Mouse (Mus musculus) forebrain, embryonic 10.5 days (tissue): ENCODE measurements around the gene Foxn2. TPM values are rescaled to one million over a fixed set of nuclear protein-coding genes. Genes with fewer than 3 reads are reported as not detected.

ENCODE experiments used
- DNase-seq: peaks from one replicate; pipeline ENCODE4 v3.0.0-alpha.2; 2017; ENCODE audit warnings: low spot score; ENCODE audit errors: extremely low spot score
- H3K27ac ChIP-seq: fragments of 300-500 bp; sonication (generic); 2 replicates; pipeline ENCODE4 v1.5.1; 2016; ENCODE audit warnings: mild to moderate bottlenecking
- H3K27me3 ChIP-seq: fragments of 300-500 bp; sonication (generic); 2 replicates; pipeline ENCODE4 v1.6.1; 2016; ENCODE audit warnings: mild to moderate bottlenecking; ENCODE audit not compliant: poor library complexity, severe bottlenecking
- H3K36me3 ChIP-seq: fragments of 300-500 bp; sonication (generic); replicated peaks from 2 replicates; pipeline ENCODE4 v1.6.1; 2016; ENCODE audit warnings: mild to moderate bottlenecking, moderate library complexity
- H3K4me1 ChIP-seq: fragments of 300-500 bp; sonication (generic); 2 replicates; pipeline ENCODE4 v1.6.1; 2016
- H3K4me3 ChIP-seq: fragments of 300-500 bp; sonication (generic); 2 replicates; pipeline ENCODE4 v1.5.1; 2016; ENCODE audit warnings: mild to moderate bottlenecking, moderate library complexity
- H3K9me3 ChIP-seq: fragments of 300-500 bp; sonication (generic); 2 replicates; pipeline ENCODE4 v1.6.1; 2016; ENCODE audit warnings: mild to moderate bottlenecking, moderate library complexity
- WGBS: fragments of 180-500 bp; shearing (Covaris S2); methylation state at CpG from one replicate; pipeline ENCODE4 v1.1.7; 2016; 5-methylcytosine and 5-hydroxymethylcytosine counted together
- polyA plus RNA-seq: library from polyadenylated mRNA; unstranded; fragments of >200 nt; fragmentation: Nextera tagmentation; extraction: Ambion mirVana; gene quantifications from 2 replicates; pipeline ENCODE4 v1.2.1, GENCODE M21; 2016

Gene Foxn2
- polyA plus RNA-seq, 1 experiment from 2014 or later, result 14.5 TPM

DNA sequence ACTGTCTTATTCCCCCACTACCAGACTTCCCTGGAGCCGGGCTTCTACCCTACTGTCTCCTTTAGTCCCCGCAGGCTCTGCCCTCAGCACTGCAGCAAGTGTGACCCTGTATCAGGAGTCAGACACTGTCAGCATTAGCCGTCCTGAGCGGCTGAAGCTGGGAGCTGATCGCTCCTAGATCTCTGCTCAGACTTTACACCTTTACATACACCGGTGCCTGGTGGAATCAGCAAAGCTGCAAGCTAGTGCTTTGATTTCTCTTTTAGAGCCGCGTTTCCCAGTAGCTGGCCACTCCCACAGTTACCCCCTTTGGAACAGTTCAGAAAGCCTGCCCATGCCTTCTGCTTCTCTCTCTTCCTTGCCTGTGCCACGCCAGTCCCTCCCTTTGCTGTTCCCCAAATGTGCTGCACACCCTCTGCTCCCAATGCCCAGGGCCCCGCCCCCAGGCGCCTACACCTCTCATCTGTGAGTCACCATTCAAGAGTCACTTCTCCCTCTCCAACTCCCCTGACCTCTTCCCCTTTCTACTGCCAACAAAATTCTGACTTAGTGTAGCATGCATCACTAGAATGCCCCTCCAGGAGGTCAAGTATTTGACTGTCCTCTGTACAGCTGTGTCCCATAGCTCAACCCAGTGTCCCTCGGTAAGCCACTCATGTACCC is 68.5 kb downstream of the Foxn2 start:
- no peaks in the 10 kb centered on the region for H3K27me3 ChIP-seq
- 32% methylated on average over 12 of the region's 12 CpGs for WGBS
- no peaks in the 10 kb centered on the region for H3K9me3 ChIP-seq
- DNase-seq, result no peak
- H3K27ac ChIP-seq, result peak overlapping the region; percentile 48; the same call in 1 of the 2 replicates
- no peaks in the 10 kb centered on the region for H3K36me3 ChIP-seq
- no peak overlapping the region for H3K4me3 ChIP-seq
- peaks cover 25% of the 10 kb centered on the region for H3K4me1 ChIP-seq

DNA sequence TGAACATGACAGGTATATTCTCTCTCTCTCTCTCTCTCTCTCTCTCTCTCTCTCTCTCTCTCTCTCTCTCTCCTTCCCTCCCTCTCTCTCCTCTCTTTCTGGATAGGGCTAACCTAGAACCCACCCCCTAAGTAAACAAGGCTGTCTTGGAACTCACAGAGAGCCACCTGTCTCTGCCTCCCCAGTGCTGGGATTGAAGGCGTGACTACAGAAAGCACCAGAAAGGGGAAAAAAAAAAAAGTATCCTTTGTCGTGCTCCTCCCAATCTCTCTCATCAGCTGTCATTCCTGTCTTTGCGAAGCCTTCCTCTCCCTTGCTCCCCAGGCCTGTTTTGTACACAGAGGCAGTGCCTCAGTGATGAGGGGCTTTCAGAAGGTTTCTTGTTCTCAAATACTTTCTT is 69.5 kb downstream of the Foxn2 start:
- H3K9me3 ChIP-seq, result no peaks in the 10 kb centered on the region
- H3K27me3 ChIP-seq, result no peaks in the 10 kb centered on the region
- no peak overlapping the region for H3K27ac ChIP-seq
- no peaks in the 10 kb centered on the region for H3K36me3 ChIP-seq
- H3K4me1 ChIP-seq, result peaks cover 24% of the 10 kb centered on the region
- WGBS, result 88% methylated on average over 3 of the region's 3 CpGs
- no peak for DNase-seq
- H3K4me3 ChIP-seq, result no peak overlapping the region

DNA sequence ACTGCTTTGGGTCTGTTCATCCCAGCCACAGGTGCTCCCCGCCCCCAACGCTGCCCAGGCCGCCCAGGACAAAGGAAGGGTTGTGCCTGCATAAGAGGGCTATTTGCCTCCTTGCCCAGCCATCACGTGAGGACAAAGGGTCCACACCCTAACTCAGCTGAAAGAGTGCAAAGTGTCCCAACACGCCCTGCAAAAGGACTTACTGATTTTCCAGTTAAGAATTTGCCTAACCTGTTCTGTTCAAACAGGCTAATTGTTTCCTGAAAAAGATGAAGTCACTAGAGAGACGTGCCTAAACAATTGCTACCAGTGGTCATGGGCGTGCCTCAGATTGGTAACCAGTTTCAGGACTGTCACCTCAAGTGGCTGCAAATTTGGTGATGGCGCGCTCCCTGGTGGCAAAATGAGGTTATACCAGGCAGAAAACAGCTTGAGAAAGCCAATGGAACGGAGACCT is 70.6 kb downstream of the Foxn2 start:
- no peaks in the 10 kb centered on the region for H3K36me3 ChIP-seq
- H3K27me3 ChIP-seq, result no peaks in the 10 kb centered on the region
- no peaks in the 10 kb centered on the region for H3K9me3 ChIP-seq
- H3K4me1 ChIP-seq, result peaks cover 15% of the 10 kb centered on the region
- peak; percentile 89 for DNase-seq
- H3K27ac ChIP-seq, result peak overlapping the region; percentile 79
- 4% methylated on average over 10 of the region's 10 CpGs for WGBS
- H3K4me3 ChIP-seq, result peak overlapping the region; percentile 32

- DNase-seq, result no peak
- Histone ChIP-seq H3K27me3 (no peaks in the 10 kb centered on the region), H3K36me3 (no peaks in the 10 kb centered on the region), H3K4me3 (no peak overlapping the region), H3K9me3 (no peaks in the 10 kb centered on the region), H3K4me1 (no peaks in the 10 kb centered on the region), H3K27ac (no peak overlapping the region)
- 84% methylated on average over 7 of the region's 7 CpGs for WGBS
These were observed 76.0 kb downstream of the Foxn2 start for GRCm38 (mm10) chr17:88516477-88516876.

- 60% methylated on average over 2 of the region's 2 CpGs for WGBS
- DNase-seq, result no peak
- H3K27ac ChIP-seq, result no peak overlapping the region
- peaks cover 16% of the 10 kb centered on the region for H3K4me1 ChIP-seq
- no peak overlapping the region for H3K4me3 ChIP-seq
- H3K27me3 ChIP-seq, result peaks cover 10% of the 10 kb centered on the region
- H3K36me3 ChIP-seq, result 0 out of 2 replicates have a peak, but pooled peaks cover 2% of the 10 kb centered on the region
- no peaks in the 10 kb centered on the region for H3K9me3 ChIP-seq
These were observed 87.3 kb downstream of the Foxn2 start for GRCm38 (mm10) chr17:88527781-88528180.

DNA sequence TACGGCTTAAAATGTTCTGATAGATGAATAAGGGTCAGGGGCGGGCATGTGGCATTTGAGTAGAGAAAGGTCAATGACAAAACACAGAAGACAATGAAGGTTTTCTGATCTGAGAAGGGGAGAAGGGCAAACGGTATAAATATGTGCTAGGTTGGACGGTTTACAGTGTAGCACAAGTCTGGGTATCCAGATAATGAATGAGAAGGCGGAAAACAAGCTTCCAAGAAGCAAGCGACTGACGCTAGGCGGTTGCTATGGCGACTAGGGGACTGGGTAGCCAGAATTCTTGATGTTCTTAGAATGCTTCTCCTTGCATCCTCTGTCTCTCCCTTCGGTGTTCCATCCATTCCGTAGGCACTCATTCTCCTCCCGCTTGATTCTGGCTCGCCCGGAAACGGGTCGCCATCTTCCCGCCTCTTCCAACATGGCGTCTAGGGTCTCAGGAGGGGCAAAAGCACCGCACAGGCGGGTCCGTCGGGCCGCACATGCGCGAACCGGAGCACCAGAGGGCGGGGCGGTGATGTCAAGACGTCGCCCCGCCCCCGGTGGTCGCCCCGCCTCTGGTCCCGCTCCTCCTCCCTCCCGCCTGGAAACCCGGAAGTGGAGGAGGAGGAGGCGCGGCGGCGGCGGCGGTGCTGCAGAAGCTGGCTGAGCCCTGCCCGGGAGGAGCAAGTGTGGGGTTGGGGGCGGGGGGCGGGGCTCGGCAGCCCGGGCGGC is 89.2 kb downstream of the Foxn2 start, which contains the start of gene Ppp1r21:
Gene Ppp1r21 (plus strand): TSS at position 600 of the 717 bp plus-strand sequence.
- Histone ChIP-seq H3K36me3 (0 out of 2 replicates have a peak, but pooled peaks cover 2% of the 10 kb centered on the region), H3K4me1 (peaks cover 16% of the 10 kb centered on the region), H3K27ac (peak within 1 kb of the TSS; percentile 89), H3K27me3 (peaks cover 6% of the 10 kb centered on the region), H3K4me3 (peak within 1 kb of the TSS; percentile 73), H3K9me3 (no peaks in the 10 kb centered on the region)
- DNase-seq, result peak; percentile 96
- WGBS, result 7% methylated on average over 43 of the region's 49 CpGs

GRCm38 (mm10) chr17:88530236-88530619 is 89.7 kb downstream of the Foxn2 start:
- peak overlapping the region; percentile 89 for H3K27ac ChIP-seq
- H3K4me1 ChIP-seq, result peaks cover 16% of the 10 kb centered on the region
- peak overlapping the region; percentile 73 for H3K4me3 ChIP-seq
- H3K27me3 ChIP-seq, result peaks cover under 1% of the 10 kb centered on the region; the same call in 1 of the 2 replicates
- 0 out of 2 replicates have a peak, but pooled peaks cover 2% of the 10 kb centered on the region for H3K36me3 ChIP-seq
- WGBS, result 1% methylated on average over 14 of the region's 14 CpGs
- no peaks in the 10 kb centered on the region for H3K9me3 ChIP-seq
- DNase-seq, result no peak

GRCm38 (mm10) chr17:88530667-88531066 is 90.2 kb downstream of the Foxn2 start:
- Histone ChIP-seq H3K27ac (peak overlapping the region; percentile 89), H3K4me3 (peak overlapping the region; percentile 73), H3K27me3 (no peaks in the 10 kb centered on the region), H3K9me3 (no peaks in the 10 kb centered on the region), H3K36me3 (0 out of 2 replicates have a peak, but pooled peaks cover 2% of the 10 kb centered on the region), H3K4me1 (peaks cover 16% of the 10 kb centered on the region)
- WGBS, result 7% methylated on average over 11 of the region's 11 CpGs
- DNase-seq, result no peak

DNA sequence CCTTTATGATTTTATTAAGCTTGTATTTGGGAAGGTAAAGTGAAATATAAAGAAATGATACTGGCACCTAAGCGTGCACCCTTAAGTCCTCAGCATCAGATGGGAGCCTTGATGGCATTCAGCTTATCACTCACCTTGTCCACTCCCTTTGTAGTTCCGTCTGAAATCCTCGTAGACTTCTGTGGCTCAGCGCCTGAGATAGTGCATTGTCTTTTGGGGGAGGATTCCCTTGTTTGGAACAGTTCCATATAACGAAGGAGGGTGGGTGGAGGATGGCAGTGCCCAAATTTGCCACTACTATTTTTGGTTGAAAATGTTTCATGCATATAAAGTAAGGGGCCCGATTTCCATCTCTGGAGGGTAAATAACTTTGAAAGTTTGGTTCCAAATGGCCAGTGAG is 90.7 kb downstream of the Foxn2 start:
- H3K27ac ChIP-seq, result no peak overlapping the region
- no peaks in the 10 kb centered on the region for H3K27me3 ChIP-seq
- 0 out of 2 replicates have a peak, but pooled peaks cover 2% of the 10 kb centered on the region for H3K36me3 ChIP-seq
- no peaks in the 10 kb centered on the region for H3K9me3 ChIP-seq
- H3K4me3 ChIP-seq, result peak overlapping the region; percentile 73; the same call in 1 of the 2 replicates
- no peak for DNase-seq
- H3K4me1 ChIP-seq, result peaks cover 16% of the 10 kb centered on the region
- WGBS, result 74% methylated on average over 6 of the region's 6 CpGs

GRCm38 (mm10) chr17:88537842-88538430 is 97.4 kb downstream of the Foxn2 start:
- Histone ChIP-seq H3K4me3 (no peak overlapping the region), H3K27ac (no peak overlapping the region), H3K9me3 (no peaks in the 10 kb centered on the region), H3K36me3 (no peaks in the 10 kb centered on the region), H3K4me1 (peaks cover 4% of the 10 kb centered on the region), H3K27me3 (no peaks in the 10 kb centered on the region)
- DNase-seq, result no peak
- WGBS, result 93% methylated on average over 8 of the region's 8 CpGs
